Mouse (Mus musculus): Measurements from ENCODE around the gene Igfbp3. TPM values are rescaled to one million over a fixed set of nuclear protein-coding genes. Genes with fewer than 3 reads are reported as not detected.

The Igfbp3 gene
- total RNA-seq, 2 experiments from 2014 or later = 76.9 to 82.2 TPM

DNA sequence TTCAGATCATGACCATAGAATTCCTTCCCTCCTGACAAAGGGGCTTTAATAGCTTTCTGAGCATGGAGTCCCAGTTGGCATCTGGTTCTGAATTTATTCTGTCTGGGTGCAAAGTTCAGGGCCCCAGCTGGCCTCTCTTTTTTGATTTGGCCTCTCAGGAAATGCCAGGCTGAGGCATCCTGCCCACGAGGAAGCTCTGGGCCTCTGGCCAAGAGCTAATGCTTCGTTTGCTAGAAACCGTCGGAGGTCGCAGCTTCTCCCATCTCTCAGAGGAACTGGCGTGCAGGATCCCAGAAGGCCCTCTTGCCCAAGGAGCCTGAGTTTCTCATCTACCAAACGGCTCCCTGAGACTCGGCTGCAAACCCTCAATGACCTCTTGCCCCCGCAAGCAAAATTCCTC, 2.5 kb downstream of the Igfbp3 start:
- no peak for DNase-seq

DNA sequence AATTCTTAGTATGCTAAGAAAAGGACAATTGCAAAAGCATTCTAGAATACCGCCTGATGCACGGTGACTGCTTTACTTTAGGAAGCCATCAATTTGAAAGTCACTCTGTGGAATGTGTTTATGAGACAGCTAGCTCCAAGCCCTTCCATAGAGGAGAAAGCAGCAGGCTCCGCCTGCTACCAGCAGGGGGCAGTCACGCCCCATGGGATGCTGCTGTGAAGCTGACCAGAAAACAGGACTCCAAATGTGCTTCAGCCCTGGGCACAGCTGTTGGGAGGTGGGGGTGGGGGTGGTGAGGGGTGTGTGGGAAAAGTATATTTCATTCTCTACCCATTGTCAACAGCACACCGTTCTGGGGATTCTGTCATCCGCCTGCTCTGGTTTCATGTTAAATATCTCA, 3.4 kb downstream of the Igfbp3 start:
- DNase-seq = peak; percentile 87

- no peak for DNase-seq
Observed at GRCm38 (mm10) chr11:7203846-7204245, 9.9 kb downstream of the Igfbp3 start.

DNA sequence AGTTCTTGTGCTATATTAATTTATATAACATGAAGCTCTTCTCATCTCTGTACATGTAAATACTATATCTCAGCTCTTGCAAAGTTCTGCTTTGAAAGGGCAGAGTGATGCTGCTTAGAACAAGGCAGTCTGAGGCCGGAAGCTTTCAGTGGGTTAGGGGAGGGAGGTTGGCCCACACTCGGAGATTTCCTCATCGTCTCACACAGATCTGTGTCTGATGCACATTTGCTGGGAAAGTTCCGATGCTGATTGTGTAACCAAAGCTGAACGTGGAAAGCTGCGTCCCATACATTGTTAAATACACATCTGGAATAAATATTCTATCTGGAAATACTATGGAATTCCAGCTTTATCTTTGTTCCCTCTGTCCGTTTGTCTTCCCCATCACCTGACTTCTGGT, 11.5 kb downstream of the Igfbp3 start:
- no peak for DNase-seq

- no peak for DNase-seq
Observed at GRCm38 (mm10) chr11:7200393-7200783, 13.3 kb downstream of the Igfbp3 start.

DNA sequence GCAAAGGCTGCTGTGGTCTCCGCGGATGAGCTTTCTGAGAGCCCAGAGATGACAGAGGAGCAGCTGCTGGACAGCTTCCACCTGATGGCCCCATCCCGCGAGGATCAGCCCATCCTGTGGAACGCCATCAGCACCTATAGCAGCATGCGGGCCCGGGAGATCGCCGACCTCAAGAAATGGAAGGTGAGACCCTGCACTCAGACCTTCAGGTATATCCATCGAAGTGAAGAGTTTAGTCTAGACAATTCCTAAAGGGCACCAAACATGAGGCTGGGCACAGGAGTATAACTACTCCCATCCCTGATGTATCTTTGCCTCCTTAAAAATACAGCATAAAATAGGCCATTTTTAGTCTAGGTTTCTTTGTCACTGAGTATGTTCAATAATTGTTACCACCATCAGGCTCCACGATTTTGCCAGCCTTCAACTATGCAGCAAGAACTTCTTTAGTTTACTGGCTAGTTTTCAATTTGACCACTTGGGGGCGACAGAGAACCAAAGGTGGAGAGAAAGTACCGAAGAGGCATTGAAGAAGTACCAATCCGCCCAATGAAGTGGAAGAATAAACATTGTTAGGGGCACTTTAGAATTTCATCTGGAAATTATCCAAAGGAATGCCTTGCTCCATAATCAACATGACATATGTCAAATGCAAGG, 13.9 kb downstream of the Igfbp3 start:
- DNase-seq = peak; percentile 50

- no peak for DNase-seq
Observed at GRCm38 (mm10) chr11:7198481-7199256, 15.1 kb downstream of the Igfbp3 start.

DNA sequence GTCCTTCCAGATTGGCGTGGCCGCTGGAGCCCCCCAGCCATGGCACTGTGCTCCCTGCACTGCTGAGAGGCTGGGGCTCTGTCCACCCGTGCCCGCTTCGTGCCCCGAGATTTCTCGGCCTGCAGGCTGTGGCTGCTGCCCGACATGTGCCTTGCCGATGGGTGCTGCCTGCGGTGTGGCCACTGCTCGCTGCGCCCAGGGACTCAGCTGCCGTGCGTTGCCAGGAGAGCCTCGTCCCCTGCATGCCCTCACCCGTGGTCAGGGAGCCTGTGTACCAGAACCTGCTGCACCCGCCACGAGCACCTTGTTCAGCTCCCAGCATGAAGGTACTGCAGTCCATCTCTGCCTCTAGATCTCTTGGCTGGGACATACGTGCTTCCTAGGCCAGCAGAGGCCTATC, 15.7 kb downstream of the Igfbp3 start:
- DNase-seq = no peak

GRCm38 (mm10) chr11:7197491-7197941, 16.2 kb downstream of the Igfbp3 start, which contains the start of gene Igfbp1:
TSS of gene Igfbp1 (plus strand) at chr11:7197782.
- no peak for DNase-seq

- no peak for DNase-seq
Observed at GRCm38 (mm10) chr11:7195312-7195685, 18.4 kb downstream of the Igfbp3 start.

- DNase-seq = no peak
Observed at GRCm38 (mm10) chr11:7194432-7195311, 19.1 kb downstream of the Igfbp3 start.

DNA sequence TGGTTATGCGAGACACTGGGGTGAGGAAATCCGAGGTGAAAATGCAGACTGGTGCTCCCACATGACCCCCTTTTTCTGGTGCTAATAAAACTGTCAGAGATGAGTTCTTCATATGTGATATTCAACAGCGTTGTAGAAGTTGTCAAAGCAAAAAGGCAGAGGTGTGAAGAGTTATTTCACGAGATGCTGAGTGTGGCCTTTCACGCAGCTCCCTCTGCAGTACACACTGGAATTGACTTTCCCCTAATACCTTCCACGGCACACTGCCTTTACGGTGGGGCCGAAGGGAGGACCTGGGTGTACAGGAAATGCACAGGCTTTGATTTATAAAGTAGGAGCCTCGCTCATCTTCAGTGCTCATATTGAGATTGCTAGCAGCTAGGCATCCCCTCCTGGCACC, 20.6 kb downstream of the Igfbp3 start:
- DNase-seq = no peak

- DNase-seq = no peak
Observed at GRCm38 (mm10) chr11:7192710-7193109, 21.0 kb downstream of the Igfbp3 start.

GRCm38 (mm10) chr11:7188469-7188868, 25.3 kb downstream of the Igfbp3 start, which contains the start of gene Gm11985:
TSS of gene Gm11985 (minus strand) at chr11:7188569.
- DNase-seq = no peak

DNA sequence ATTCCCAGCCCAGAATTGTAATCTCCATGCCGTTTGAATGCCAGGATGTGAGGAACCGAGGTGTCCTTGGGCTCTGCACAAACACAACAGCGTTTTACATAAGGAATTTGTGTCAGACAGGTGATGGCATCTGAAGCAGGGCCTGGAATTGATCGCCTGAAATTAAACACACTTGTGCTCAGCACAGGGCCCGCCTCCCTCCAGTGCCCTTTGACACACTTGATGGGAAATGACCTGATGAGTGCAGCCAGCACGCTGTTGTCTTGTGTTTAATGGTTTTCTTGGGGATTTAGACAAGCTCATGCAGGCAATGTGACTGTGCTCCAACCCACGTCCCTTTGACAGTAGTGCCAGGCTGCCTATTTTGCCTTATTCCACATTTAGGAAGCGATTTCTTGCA, 26.3 kb downstream of the Igfbp3 start:
- no peak for DNase-seq

DNA sequence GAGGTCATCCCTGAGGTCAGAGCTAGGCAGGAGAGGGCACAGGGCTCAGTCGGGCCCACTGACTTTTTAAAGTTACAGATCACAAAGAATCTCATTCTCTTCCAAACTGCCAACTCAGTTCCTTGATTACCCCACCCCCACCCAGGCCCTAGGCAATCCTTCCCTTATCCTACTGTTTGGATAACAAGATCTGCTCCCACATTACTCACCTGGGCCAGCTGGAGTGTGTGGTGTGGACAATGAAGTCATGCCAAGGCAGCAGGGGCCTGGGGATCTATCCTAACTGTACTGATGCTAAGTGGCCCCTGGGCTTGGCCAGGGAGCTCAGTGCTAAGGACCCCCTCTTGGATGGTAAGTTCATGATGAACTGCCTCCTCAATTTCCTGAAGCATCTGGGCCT, 29.3 kb downstream of the Igfbp3 start:
- DNase-seq = no peak

GRCm38 (mm10) chr11:7182409-7183042, 31.2 kb downstream of the Igfbp3 start:
- DNase-seq = no peak

DNA sequence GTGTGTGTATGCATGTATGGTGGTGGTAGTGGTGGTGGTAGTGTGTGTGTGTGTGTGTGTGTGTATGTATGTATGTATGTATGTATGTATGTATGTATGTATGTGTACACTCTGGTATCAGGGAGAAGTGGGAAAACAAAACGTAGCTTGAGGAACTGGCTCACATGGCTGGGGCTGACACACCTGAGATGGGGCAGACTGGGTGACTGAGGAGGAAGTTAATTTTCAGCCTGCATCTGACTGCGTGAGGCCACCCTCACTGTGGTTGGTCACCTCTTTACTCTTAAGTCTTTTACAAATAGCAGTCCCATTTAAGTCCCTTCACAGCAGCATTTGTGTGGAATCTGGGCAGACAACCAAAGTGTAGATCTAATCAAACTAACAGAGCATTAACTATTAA, 34.4 kb downstream of the Igfbp3 start:
- DNase-seq = no peak

DNA sequence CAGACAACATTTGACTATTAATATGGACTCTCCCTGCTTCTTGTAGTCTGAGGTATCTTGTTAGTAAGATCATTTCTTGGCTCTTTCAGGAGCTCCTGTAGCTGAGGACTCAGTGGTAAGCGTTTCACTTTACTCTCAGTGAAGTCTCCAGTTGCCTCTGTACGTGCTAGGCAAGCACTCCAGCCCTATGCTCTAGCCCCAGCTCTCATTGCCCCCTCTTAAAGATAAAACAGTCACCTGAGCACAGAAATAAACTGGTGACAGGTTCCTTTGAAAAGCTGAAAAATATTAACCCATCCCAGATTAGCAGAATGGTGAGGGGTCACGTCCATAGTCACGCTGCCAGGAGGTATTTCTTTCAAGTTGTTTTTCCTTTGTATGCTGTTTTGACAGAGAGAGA, 35.0 kb downstream of the Igfbp3 start:
- DNase-seq = no peak

GRCm38 (mm10) chr11:7173664-7174063, 40.1 kb downstream of the Igfbp3 start:
- no peak for DNase-seq

DNA sequence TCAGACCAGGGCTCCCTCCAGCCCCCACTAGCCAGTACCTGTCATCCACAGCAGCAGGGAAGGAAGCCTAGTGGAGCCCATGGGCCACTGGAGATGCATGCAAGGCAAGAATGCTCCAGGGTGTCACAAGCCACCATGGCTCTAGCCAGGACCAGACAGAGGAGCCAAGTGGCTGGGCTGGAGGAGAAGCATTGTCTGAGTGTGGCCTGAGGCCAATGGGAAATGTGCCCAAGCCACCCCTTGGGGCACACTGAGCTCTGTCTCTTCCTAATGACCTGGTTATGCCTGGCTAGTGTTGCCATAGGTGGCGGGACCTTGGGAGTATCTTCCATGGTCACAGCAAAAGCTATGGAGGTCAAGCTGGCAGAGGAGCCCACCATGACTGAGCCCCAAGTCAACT, 44.1 kb downstream of the Igfbp3 start:
- no peak for DNase-seq

DNA sequence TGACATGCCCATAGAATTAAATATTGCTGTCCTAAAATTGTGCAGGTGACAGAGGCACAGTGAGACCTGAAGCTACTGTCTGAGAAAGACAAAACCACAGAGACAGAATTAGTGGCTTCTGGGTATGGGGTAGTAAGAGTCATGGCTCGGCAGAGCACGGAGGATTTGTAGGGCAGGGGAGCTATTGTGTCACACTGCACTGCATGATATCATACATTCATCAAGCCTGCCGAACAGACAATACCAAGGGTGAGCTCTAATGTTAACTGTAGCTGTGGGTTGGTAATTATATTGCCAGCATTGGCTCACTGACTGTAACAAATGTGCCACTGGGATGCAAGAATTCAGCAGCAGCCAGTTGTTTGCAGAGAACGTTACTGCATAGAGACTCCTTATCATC, 49.3 kb downstream of the Igfbp3 start:
- DNase-seq = no peak

All from gastrocnemius, postnatal 10 days (tissue).